Mouse (Mus musculus): ENCODE results near the gene Pcmt1.

- TF ChIP-seq POLR2A (IDR thresholded peaks at IDR 0.05; ENCODE audit: insufficient read length, low read depth) (no peak), REST (IDR thresholded peaks at IDR 0.05; ENCODE audit: insufficient read depth, insufficient read length) (no peak), CEBPB (IDR thresholded peaks at IDR 0.05; ENCODE audit: insufficient read depth, poor library complexity, severe bottlenecking) (no peak)
These were observed 82.8 kb downstream of the Pcmt1 start for GRCm38 (mm10) chr10:7598177-7598576.

All from myocyte (in vitro differentiated cells).